Comparison of ENCODE assay signal across 8 mouse cellular contexts in the genomic region with DNA sequence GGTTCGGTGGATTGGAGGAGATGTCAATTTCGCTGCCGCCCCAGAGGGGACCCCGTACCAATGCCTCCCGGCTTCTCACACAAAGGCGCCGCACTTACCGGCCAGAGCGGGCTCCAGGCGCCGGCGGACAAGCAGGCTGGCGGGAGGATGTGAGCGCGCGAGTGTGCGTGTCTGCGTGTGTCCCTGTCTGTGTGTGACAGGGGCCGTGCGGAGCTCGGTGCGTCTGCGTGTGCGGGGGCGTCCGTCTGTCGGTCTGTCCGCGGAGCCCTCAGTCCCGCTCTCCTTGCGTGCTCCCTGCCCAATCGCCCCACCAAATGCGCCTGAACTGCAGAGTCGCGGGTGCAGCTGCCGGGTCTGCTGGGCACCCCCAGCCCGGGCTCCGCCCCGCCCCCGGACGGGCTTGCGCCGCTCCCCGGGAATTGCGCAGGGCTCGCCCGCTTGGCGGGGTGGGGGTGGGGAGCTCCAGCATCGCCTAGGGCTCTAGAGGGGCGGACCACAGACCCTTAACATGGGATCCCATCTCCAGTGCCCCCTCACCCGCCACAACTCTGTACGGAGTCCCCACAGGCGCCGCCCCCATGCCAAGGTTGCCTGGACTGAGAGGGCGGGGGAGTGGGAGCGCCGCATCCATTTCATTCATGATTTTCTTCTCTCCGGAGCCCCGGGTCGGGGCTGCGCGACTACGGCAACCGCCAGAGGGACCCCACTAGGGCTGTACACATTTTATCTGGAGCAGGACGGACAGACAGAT. TPM values are rescaled to one million over a fixed set of nuclear protein-coding genes. Genes with fewer than 3 reads are reported as not detected.
DNase-seq lines count a peak whose midpoint lies in the region; ATAC-seq and TF ChIP-seq lines count a peak whose summit lies in the region.

No protein-coding gene starts in this region.

- peak overlapping the region; percentile 95 for H3K4me2 ChIP-seq in heart, embryonic 16.5 days (ENCODE audit: low read depth, low read length)
- H3K4me2 ChIP-seq in midbrain, embryonic 12.5 days (replicated peaks) = peak overlapping the region; percentile 71

- DNase-seq in ES-E14 (ENCODE audit: low read depth, low spot score) = no peak
- peak; percentile 76 for DNase-seq in embryo, embryonic 10.5 days (ENCODE audit: low spot score)
- peak; percentile 71 to 75 for DNase-seq in left cerebral cortex, adult 18-20 months (ENCODE audit: low spot score in 2 of 2)
- DNase-seq in testis, postnatal 10 days (ENCODE audit: low spot score) = peak; percentile 64
- DNase-seq in thymus, postnatal 10 days (ENCODE audit: low spot score in 2 of 2) = no peak

- WGBS in heart, embryonic 16.5 days = under 1% methylated on average over 65 of the region's 65 CpGs
- under 1% methylated on average over 60 of the region's 65 CpGs for WGBS in midbrain, embryonic 12.5 days

- no peaks in the 10 kb centered on the region for H3K79me3 ChIP-seq in C2C12 (ENCODE audit: low read depth)

- in situ Hi-C loops in ES-E14 (cut with MboI; ENCODE audit: low sequenced_read_pairs in 2 of 2, unreplicated experiment in 2 of 2) = no loop called here

- peaks cover 29% of the 10 kb centered on the region for H3K27me3 ChIP-seq in C2C12 (ENCODE audit: control insufficient read depth, insufficient read depth, insufficient read length)
- peaks cover 61% of the 10 kb centered on the region for H3K27me3 ChIP-seq in heart, embryonic 16.5 days (ENCODE audit: control insufficient read depth, insufficient read depth, low read length)
- H3K27me3 ChIP-seq in midbrain, embryonic 12.5 days = peaks cover 44% of the 10 kb centered on the region

- no peaks in the 10 kb centered on the region for H3K79me2 ChIP-seq in C2C12 (ENCODE audit: control insufficient read depth, insufficient read depth)

- peak overlapping the region; percentile 36 for H3ac ChIP-seq in C2C12 (ENCODE audit: control insufficient read depth, insufficient read length, low read depth)

- no peak for TF ChIP-seq CTCF in C2C12 (IDR thresholded peaks at IDR 0.05; ENCODE audit: control insufficient read depth, insufficient read depth, insufficient read length)

- no peak overlapping the region for H3K4me3 ChIP-seq in C2C12 (ENCODE audit: insufficient read depth, poor library complexity, severe bottlenecking)
- peak overlapping the region; percentile 66 to 67 for H3K4me3 ChIP-seq in ES-E14 (ENCODE audit: insufficient read depth in 1 of 2, low read depth in 1 of 2, low read length in 2 of 2, poor library complexity in 1 of 2, severe bottlenecking in 1 of 2)
- H3K4me3 ChIP-seq in heart, embryonic 16.5 days (ENCODE audit: low read length) = peak overlapping the region; percentile 63
- H3K4me3 ChIP-seq in midbrain, embryonic 12.5 days = peak overlapping the region; percentile 63

- no peak; the same call in 1 of the 2 replicates for ATAC-seq in heart, embryonic 16.5 days (replicated peaks; ENCODE audit: extremely low read depth, insufficient read depth, low FRiP score)
- peak; percentile 92 for ATAC-seq in midbrain, embryonic 12.5 days (ENCODE audit: low FRiP score, low read depth)

- H3K9ac ChIP-seq in ES-E14 (ENCODE audit: insufficient read depth, low read depth, low read length, poor library complexity, severe bottlenecking) = peak overlapping the region; percentile 2
- H3K9ac ChIP-seq in heart, embryonic 16.5 days (ENCODE audit: low read length) = peak overlapping the region; percentile 45; the same call in 1 of the 2 replicates
- peak overlapping the region; percentile 76 for H3K9ac ChIP-seq in midbrain, embryonic 12.5 days (replicated peaks)

- H3K27ac ChIP-seq in ES-E14 (ENCODE audit: insufficient read depth, low read depth, low read length, poor library complexity, severe bottlenecking) = no peak overlapping the region
- H3K27ac ChIP-seq in heart, embryonic 16.5 days (ENCODE audit: low read length) = no peak overlapping the region
- H3K27ac ChIP-seq in midbrain, embryonic 12.5 days (replicated peaks) = peak overlapping the region; percentile 78

- H3K36me3 ChIP-seq in C2C12 (ENCODE audit: control insufficient read depth, insufficient read depth) (no peaks in the 10 kb centered on the region), ES-E14 (ENCODE audit: control insufficient read depth, insufficient read depth, low read length, poor library complexity, severe bottlenecking) (no peaks in the 10 kb centered on the region)
- H3K36me3 ChIP-seq in heart, embryonic 16.5 days (ENCODE audit: control insufficient read depth, insufficient read depth) = no peaks in the 10 kb centered on the region
- H3K36me3 ChIP-seq in midbrain, embryonic 12.5 days = no peaks in the 10 kb centered on the region

- peaks cover 0 to 2% of the 10 kb centered on the region in 2 experiments; a peak in 2 of 4 replicates for H3K4me1 ChIP-seq in ES-E14 (ENCODE audit: control insufficient read depth in 2 of 2, insufficient read depth in 2 of 2, low read length in 2 of 2, poor library complexity in 1 of 2)
- peaks cover 7% of the 10 kb centered on the region; the same call in 1 of the 2 replicates for H3K4me1 ChIP-seq in heart, embryonic 16.5 days (ENCODE audit: control insufficient read depth, insufficient read depth, low read length)
- H3K4me1 ChIP-seq in midbrain, embryonic 12.5 days = no peaks in the 10 kb centered on the region

- no peaks in the 10 kb centered on the region for H3K9me3 ChIP-seq in ES-E14 (ENCODE audit: control insufficient read depth, insufficient read depth, low read depth, low read length)
- no peaks in the 10 kb centered on the region for H3K9me3 ChIP-seq in heart, embryonic 16.5 days (replicated peaks; ENCODE audit: control insufficient read depth, low read length)
- H3K9me3 ChIP-seq in midbrain, embryonic 12.5 days = no peaks in the 10 kb centered on the region

TF ChIP-seq in C2C12, 6 proteins besides CTCF, POLR2A, EP300 and RAD21:
- no peak for TF ChIP-seq MYOD1 (IDR thresholded peaks at IDR 0.05; ENCODE audit: control insufficient read depth, insufficient read length, low read depth)
- no peak for TF ChIP-seq USF1 (IDR thresholded peaks at IDR 0.05; ENCODE audit: low read depth)
- no peak for TF ChIP-seq CEBPB (IDR thresholded peaks at IDR 0.05; ENCODE audit: low read depth)
- TF ChIP-seq FOSL1 (IDR thresholded peaks at IDR 0.05; ENCODE audit: insufficient read depth, low read length, poor library complexity, severe bottlenecking) = no peak
- TF ChIP-seq MYOG (IDR thresholded peaks at IDR 0.05; ENCODE audit: control insufficient read depth, extremely low read depth, insufficient read length) = no peak
- TF ChIP-seq MAX (IDR thresholded peaks at IDR 0.05) = no peak

TF ChIP-seq in ES-E14, 5 proteins besides CTCF, POLR2A, EP300 and RAD21:
- TF ChIP-seq MAFK (IDR thresholded peaks at IDR 0.05; ENCODE audit: insufficient read depth, low read depth, low read length) (no peak), ZC3H11A (IDR thresholded peaks at IDR 0.05; ENCODE audit: borderline replicate concordance, low read depth, low read length) (no peak), HCFC1 (IDR thresholded peaks at IDR 0.05; ENCODE audit: borderline replicate concordance, insufficient read depth, low read length) (no peak), ZNF384 (IDR thresholded peaks at IDR 0.05; ENCODE audit: low read depth, low read length) (no peak), CHD2 (IDR thresholded peaks at IDR 0.05; ENCODE audit: low read depth, low read length) (no peak)
TF ChIP-seq in ES-E14: peak in this region for 0.

RNA-seq across cellular contexts. Expression of gene Ptpn5, which starts 1.1 kb away (rescaled TPM):
- 0.16 TPM for polyA plus RNA-seq in C2C12 (2012; fragmentation: generic; extraction: Trizol)
- 0.32 and 0.36 TPM in 2 replicates for total RNA-seq in ES-E14 (2012; rRNA removed)
- 0.29 and 0.51 TPM in 2 replicates for polyA plus RNA-seq in heart, embryonic 16.5 days (2015; fragmentation: Nextera tagmentation; extraction: Ambion mirVana)
- 100 to 1,000 TPM; 187 to 189 TPM for total RNA-seq in left cerebral cortex, adult 18-20 months (2021)
- polyA plus RNA-seq in midbrain, embryonic 12.5 days (2016; fragmentation: Nextera tagmentation; extraction: Ambion mirVana) = 46.4 and 51.5 TPM in 2 replicates

Comparison
In these comparisons a context has a peak if more than half of its experiments do, and no peak if none do; other contexts are left out.
1. DNase-seq: peak in embryo, embryonic 10.5 days (single experiment), left cerebral cortex, adult 18-20 months (2 of 2) and testis, postnatal 10 days (single experiment); none in ES-E14 (single experiment) and thymus, postnatal 10 days (0 of 2).
2. H3K9ac ChIP-seq: peak in every context shown above with its lines; median percentile 76 in midbrain, embryonic 12.5 days; 45 in heart, embryonic 16.5 days; 2 in ES-E14.
3. RNA of gene Ptpn5, which starts 1.1 kb away (polyA plus RNA-seq): 46.4 to 51.5 TPM in midbrain, embryonic 12.5 days; 0.29 to 0.51 TPM in heart, embryonic 16.5 days and 0.16 TPM in C2C12 (single experiment); every median in the first group is over 10 times any median in the second.